Mouse (Mus musculus): ENCODE data around the gene Zfp84. TPM values are rescaled to one million over a fixed set of nuclear protein-coding genes. Genes with fewer than 3 reads are reported as not detected.
A peak's percentile ranks its signal among the peaks of the same experiment; 100 is the strongest.
"Not testable (repeated sequence)": the region's sequence is repeated elsewhere in the genome, so short reads cannot be mapped to it uniquely, and the experiment has no call there.

The Zfp84 gene
- polyA plus RNA-seq (2012; rRNA removed), result 3.3 and 4.7 TPM in 2 replicates

DNA sequence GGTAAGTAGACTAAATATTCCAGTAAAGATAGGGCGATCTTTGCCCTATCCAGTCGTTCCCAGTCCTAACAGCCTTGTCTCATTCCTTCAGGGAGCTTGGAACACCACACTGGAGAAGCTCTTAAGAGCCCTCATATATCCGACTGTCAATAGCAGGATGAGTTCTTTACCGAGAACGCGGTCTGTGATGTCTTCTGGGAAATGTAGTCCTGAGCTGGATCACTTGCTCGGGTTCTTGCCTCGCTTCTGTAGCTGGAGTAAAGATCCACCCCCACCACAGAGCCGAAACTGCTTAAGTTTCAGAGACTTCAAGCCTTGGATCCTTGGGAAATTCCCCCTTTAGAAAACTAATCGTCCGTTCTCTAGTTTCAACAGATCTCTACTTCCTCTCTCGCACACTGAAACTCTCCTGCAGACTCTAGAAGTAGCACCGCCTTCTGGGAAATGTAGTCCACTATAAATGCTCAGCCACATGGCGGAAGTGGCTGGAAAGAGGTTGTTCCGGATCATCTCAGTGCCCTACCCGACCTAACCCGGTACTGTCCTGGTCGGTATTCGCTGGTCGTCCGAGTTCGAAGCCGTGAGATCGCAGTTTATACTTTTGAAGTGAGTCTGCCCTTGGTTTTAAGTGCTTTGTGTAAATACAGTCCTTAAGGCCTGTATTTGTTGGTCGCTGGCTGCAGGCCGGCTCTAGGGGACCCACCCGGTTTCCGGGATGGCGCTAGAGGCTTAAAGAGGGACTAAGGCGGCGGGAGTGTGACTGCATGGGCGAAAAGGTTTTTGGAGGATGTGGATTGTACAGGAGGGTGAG, at the start of gene Zfp84:
Gene Zfp84, plus strand, starts transcription at position 463 of the 811 bp plus-strand sequence.
- WGBS, result under 1% methylated on average over 32 of the region's 32 CpGs
- peak; percentile 83; the same call in 1 of the 2 replicates for TF ChIP-seq POLR2A (IDR thresholded peaks at IDR 0.05; ENCODE audit: borderline replicate concordance, extremely low read depth, low read depth, low read length)
- TF ChIP-seq CTCF (IDR thresholded peaks at IDR 0.05; ENCODE audit: insufficient read depth, low read length), result no peak

DNA sequence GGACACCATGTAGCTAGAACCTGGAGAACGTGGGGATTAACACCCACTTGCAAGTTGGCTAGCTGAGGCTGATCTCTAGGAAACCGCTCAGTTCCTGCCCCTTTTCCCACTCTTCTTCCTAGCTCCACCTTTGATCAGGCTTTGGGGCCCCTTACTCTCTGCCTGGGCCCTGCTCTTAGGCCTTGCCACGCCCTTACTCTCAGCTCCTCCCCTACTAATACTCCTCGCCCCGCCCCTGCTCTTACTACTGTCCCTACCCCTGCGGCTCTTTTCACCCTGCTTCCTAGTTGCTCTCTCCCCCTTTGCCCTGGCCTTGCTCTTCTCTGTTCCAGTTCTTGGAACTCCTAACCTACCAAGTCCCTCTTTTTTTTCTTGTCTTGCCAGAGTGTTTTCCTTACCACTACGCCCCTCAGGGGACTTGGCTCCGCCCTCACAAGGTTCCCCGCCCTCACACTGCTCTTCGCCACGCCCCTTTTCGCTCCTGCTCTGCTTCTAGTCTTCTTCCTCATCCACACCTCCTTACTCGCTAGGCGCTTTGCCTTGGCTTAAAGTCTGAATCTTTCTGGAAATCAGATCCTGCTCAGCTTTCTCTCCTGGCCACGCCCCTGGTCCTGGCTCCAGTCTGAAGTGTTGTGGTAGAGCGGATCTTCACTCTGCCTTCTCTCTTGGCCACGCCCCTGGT, 42.8 kb upstream of the Zfp84 start:
- 32% methylated on average over 17 of the region's 17 CpGs for WGBS

More for the DNA sequence above, at the start of gene Zfp84:
- peak; percentile 85 for DNase-seq
- peaks cover 7% of the 10 kb centered on the region; the same call in 1 of the 2 replicates for H3K4me1 ChIP-seq (ENCODE audit: control insufficient read depth, insufficient read depth, low read length)
- H3K4me3 ChIP-seq (replicated peaks; ENCODE audit: extremely low read depth, low read depth, low read length), result peak within 1 kb of the TSS; percentile 89

GRCm38 (mm10) chr7:29726860-29727259, 41.5 kb upstream of the Zfp84 start, which contains the start of gene Catsperg2:
Catsperg2 (minus strand) TSS chr7:29727032.
- H3K4me3 ChIP-seq (replicated peaks; ENCODE audit: extremely low read depth, low read depth, low read length); DNase-seq; H3K4me1 ChIP-seq (ENCODE audit: control insufficient read depth, insufficient read depth, low read length): not testable (repeated sequence)
- WGBS, result 59% methylated on average over 11 of the region's 11 CpGs

More for the DNA sequence above, 42.8 kb upstream of the Zfp84 start:
- H3K4me1 ChIP-seq (ENCODE audit: control insufficient read depth, insufficient read depth, low read length); DNase-seq; H3K4me3 ChIP-seq (replicated peaks; ENCODE audit: extremely low read depth, low read depth, low read length): not testable (repeated sequence)

- whole genome bisulfite sequencing, result 74% methylated on average over 2 of the region's 2 CpGs
- no peak for DNase-seq
- H3K4me3 ChIP-seq (replicated peaks; ENCODE audit: extremely low read depth, low read depth, low read length), result no peak overlapping the region
- TF ChIP-seq POLR2A (IDR thresholded peaks at IDR 0.05; ENCODE audit: borderline replicate concordance, extremely low read depth, low read depth, low read length), result no peak
- TF ChIP-seq CTCF (IDR thresholded peaks at IDR 0.05; ENCODE audit: insufficient read depth, low read length), result no peak
- no peaks in the 10 kb centered on the region for H3K4me1 ChIP-seq (ENCODE audit: control insufficient read depth, insufficient read depth, low read length)
These were observed 40.3 kb upstream of the Zfp84 start for GRCm38 (mm10) chr7:29728055-29728454.

DNA sequence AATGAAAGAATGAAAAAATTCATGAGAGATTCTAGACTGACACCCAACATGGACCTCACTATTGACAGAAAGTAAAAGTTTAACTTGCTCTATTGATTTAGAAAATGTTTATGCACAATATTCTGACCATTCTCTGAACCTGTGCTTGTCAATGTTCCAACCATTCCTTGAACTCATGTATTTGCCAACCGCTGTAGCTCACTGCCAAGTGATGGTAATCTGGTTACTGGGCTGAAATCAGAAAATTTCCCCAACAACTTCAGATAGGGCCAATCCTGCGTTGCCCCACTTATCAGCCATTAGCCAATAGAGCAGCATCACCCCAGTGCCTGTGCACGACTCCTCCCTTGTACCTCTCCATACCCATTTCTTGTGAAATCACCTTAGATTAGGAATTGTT, 26.1 kb upstream of the Zfp84 start:
- Histone ChIP-seq H3K4me1 (ENCODE audit: control insufficient read depth, insufficient read depth, low read length) (no peaks in the 10 kb centered on the region), H3K4me3 (replicated peaks; ENCODE audit: extremely low read depth, low read depth, low read length) (no peak overlapping the region)
- TF ChIP-seq POLR2A (IDR thresholded peaks at IDR 0.05; ENCODE audit: borderline replicate concordance, extremely low read depth, low read depth, low read length) (no peak), CTCF (IDR thresholded peaks at IDR 0.05; ENCODE audit: insufficient read depth, low read length) (no peak)
- no peak for DNase-seq
- WGBS, result 67% methylated on average over 3 of the region's 3 CpGs

DNA sequence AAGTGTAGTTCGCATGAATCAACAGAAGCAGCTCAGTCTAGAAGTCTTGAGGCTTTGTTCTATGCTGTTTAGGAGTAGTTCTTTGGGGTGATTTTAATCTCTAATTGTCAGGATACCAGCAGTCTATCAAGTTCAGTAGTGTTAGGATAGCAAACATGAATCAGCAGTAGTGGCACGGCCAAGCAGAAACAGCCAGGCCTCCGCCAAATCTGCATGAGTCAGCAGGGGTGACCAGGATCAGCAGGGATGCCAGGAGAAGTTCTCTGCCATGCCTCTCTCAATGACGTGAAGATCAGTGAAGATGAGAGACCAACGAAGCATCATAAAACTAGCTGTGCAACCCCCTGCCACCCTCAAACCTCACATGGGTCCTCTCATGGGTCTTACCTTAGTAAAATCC, 7.9 kb upstream of the Zfp84 start:
- 80% methylated on average over 5 of the region's 5 CpGs for whole genome bisulfite sequencing
- DNase-seq, result no peak
- H3K4me1 ChIP-seq (ENCODE audit: control insufficient read depth, insufficient read depth, low read length), result no peaks in the 10 kb centered on the region
- TF ChIP-seq CTCF (IDR thresholded peaks at IDR 0.05; ENCODE audit: insufficient read depth, low read length) (no peak), POLR2A (IDR thresholded peaks at IDR 0.05; ENCODE audit: borderline replicate concordance, extremely low read depth, low read depth, low read length) (no peak)
- H3K4me3 ChIP-seq (replicated peaks; ENCODE audit: extremely low read depth, low read depth, low read length), result no peak overlapping the region

DNA sequence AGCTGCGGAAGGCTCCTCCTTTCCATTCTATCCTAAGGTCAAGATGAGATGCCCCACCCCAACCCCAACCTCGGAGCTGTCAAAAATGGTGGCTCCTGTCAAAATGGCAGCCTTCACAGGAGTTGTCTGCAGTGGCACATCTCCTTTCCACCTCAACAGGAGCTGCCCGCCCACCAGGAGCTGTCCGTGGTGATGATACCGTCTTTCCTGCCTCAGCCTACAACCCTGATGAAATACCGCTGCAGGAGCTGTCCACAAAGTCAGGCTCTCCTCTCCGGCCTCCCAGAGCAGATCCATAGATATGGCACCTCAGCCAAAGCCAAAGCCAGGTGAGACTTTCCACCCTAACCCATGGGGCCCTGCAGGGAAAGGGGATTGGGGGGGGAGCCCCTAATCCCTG, 3.6 kb upstream of the Zfp84 start:
- 80% methylated on average over 7 of the region's 7 CpGs for WGBS
- TF ChIP-seq CTCF (IDR thresholded peaks at IDR 0.05; ENCODE audit: insufficient read depth, low read length) (no peak), POLR2A (IDR thresholded peaks at IDR 0.05; ENCODE audit: borderline replicate concordance, extremely low read depth, low read depth, low read length) (no peak)

GRCm38 (mm10) chr7:29767058-29767686, 1.2 kb upstream of the Zfp84 start:
- H3K4me3 ChIP-seq (replicated peaks; ENCODE audit: extremely low read depth, low read depth, low read length), result peak overlapping the region; percentile 61
- peak; percentile 83 for DNase-seq
- TF ChIP-seq CTCF (IDR thresholded peaks at IDR 0.05; ENCODE audit: insufficient read depth, low read length) (no peak), POLR2A (IDR thresholded peaks at IDR 0.05; ENCODE audit: borderline replicate concordance, extremely low read depth, low read depth, low read length) (peak; percentile 40; the same call in 1 of the 2 replicates)
- WGBS, result under 1% methylated on average over 15 of the region's 15 CpGs
- H3K4me1 ChIP-seq (ENCODE audit: control insufficient read depth, insufficient read depth, low read length), result peaks cover 7% of the 10 kb centered on the region; the same call in 1 of the 2 replicates

More for the DNA sequence above, 3.6 kb upstream of the Zfp84 start:
- H3K4me3 ChIP-seq (replicated peaks; ENCODE audit: extremely low read depth, low read depth, low read length), result no peak overlapping the region
- H3K4me1 ChIP-seq (ENCODE audit: control insufficient read depth, insufficient read depth, low read length), result peaks cover 7% of the 10 kb centered on the region; the same call in 1 of the 2 replicates
- DNase-seq, result no peak

DNA sequence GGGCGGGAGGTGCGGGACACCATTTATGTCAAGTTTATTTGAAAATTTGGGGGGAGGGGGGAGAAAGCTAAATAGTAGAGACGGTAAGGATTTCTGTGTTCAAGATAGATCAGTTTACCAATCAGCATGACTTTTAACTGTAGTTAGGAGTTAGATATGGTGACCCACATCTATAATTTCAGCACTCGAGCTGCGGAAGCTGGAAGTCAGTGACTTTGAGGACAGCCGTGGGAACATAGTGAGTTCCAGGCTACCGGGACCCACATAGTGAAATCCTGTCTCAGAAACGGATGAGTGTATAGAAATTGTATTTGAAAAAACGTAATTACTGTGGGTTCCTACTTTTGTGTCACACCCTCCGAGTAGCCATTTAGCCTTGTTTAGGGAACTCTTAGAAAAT, 628 bp downstream of the Zfp84 start:
- no peak for DNase-seq

More for the DNA sequence above, 628 bp downstream of the Zfp84 start:
- WGBS, result 4% methylated on average over 10 of the region's 10 CpGs
- TF ChIP-seq CTCF (IDR thresholded peaks at IDR 0.05; ENCODE audit: insufficient read depth, low read length) (no peak), POLR2A (IDR thresholded peaks at IDR 0.05; ENCODE audit: borderline replicate concordance, extremely low read depth, low read depth, low read length) (no peak)
- Histone ChIP-seq H3K4me3 (replicated peaks; ENCODE audit: extremely low read depth, low read depth, low read length) (peak overlapping the region; percentile 89), H3K4me1 (ENCODE audit: control insufficient read depth, insufficient read depth, low read length) (peaks cover 7% of the 10 kb centered on the region; the same call in 1 of the 2 replicates)

Data from lung, adult 2 months (tissue).